Mouse (Mus musculus): ENCODE results near the gene Odf2. TPM values are rescaled to one million over a fixed set of nuclear protein-coding genes. Genes with fewer than 3 reads are reported as not detected.

The Odf2 gene
- total and polyA plus RNA-seq, 3 experiments = 35.4 to 54.6 (median 48.6) TPM

DNA sequence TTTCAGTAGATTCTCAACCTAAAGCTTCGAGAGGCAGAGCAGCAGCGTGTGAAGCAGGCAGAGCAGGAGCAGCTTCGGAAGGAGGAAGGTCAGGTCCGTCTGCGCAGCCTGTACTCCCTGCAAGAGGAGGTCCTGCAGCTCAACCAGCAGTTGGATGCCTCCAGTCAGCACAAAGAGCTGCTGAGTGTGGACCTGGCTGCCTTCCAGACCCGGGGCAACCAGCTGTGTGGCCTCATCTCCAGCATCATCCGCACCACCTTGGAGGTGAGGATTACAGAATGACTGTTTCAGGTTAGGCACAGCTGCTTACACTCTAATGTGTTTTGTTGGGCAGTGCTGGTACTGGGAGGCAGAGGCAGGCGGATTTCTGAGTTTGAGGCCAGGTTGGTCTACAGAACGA lies 51.1 kb downstream of the Odf2 start:
- no peak overlapping the region for H3K4me3 ChIP-seq (replicated peaks in 1 of 3; ENCODE audit: low read depth in 2 of 3, low read length in 2 of 3, poor library complexity in 1 of 3)
- no peak overlapping the region for H3K4me2 ChIP-seq (ENCODE audit: insufficient read depth, low read depth, poor library complexity, severe bottlenecking)
- peaks cover 57 to 80% of the 10 kb centered on the region in 2 experiments for H3K36me3 ChIP-seq (replicated peaks in 1 of 2; ENCODE audit: control insufficient read depth in 1 of 2, insufficient read depth in 1 of 2, low read length in 1 of 2)
- no peaks in the 10 kb centered on the region for H3K9me3 ChIP-seq (replicated peaks; ENCODE audit: low read length)
- H3K9ac ChIP-seq (ENCODE audit: insufficient read depth, low read depth) = no peak overlapping the region
- TF ChIP-seq SMC3 (IDR thresholded peaks at IDR 0.05; ENCODE audit: low read depth, low read length) = no peak
- no peak for TF ChIP-seq JUN (IDR thresholded peaks at IDR 0.05; ENCODE audit: insufficient read depth, low read depth, low read length)
- TF ChIP-seq ZMIZ1 (IDR thresholded peaks at IDR 0.05; ENCODE audit: low read depth, low read length) = no peak
- TF ChIP-seq JUND (conservative IDR thresholded peaks at IDR 0.05; ENCODE audit: low read depth, low read length) = no peak
- TF ChIP-seq UBTF (IDR thresholded peaks at IDR 0.05; ENCODE audit: low read depth, low read length) = no peak
- TF ChIP-seq CTCF (conservative IDR thresholded peaks at IDR 0.05 in 1 of 2, IDR thresholded peaks at IDR 0.05 in 1 of 2; ENCODE audit: low read depth in 2 of 2, low read length in 2 of 2) = no peak
- TF ChIP-seq MYC (IDR thresholded peaks at IDR 0.05; ENCODE audit: low read depth, low read length) = no peak
- TF ChIP-seq BHLHE40 (IDR thresholded peaks at IDR 0.05; ENCODE audit: low read depth, low read length) = no peak
- TF ChIP-seq USF1 (IDR thresholded peaks at IDR 0.05; ENCODE audit: low read depth, low read length) = no peak
- TF ChIP-seq NELFE (IDR thresholded peaks at IDR 0.05; ENCODE audit: low read depth, low read length) = no peak
- TF ChIP-seq SIN3A (IDR thresholded peaks at IDR 0.05; ENCODE audit: low read length) = no peak
- no peak for TF ChIP-seq MEF2A (IDR thresholded peaks at IDR 0.05; ENCODE audit: borderline replicate concordance, low read depth, low read length)
- TF ChIP-seq MXI1 (IDR thresholded peaks at IDR 0.05; ENCODE audit: low read depth, low read length) = no peak
- TF ChIP-seq CHD1 (IDR thresholded peaks at IDR 0.05; ENCODE audit: low read depth, low read length) = no peak
- no peak for TF ChIP-seq MAFK (IDR thresholded peaks at IDR 0.05; ENCODE audit: insufficient replicate concordance, low read length)
- no peak for TF ChIP-seq TCF12 (IDR thresholded peaks at IDR 0.05; ENCODE audit: low read depth, low read length)
- no peak for TF ChIP-seq ELF1 (IDR thresholded peaks at IDR 0.05; ENCODE audit: low read depth, low read length)
- peaks cover 4% of the 10 kb centered on the region; the same call in 1 of the 2 replicates for H3K79me2 ChIP-seq (replicated peaks; ENCODE audit: control insufficient read depth, extremely low read depth, insufficient read depth, poor library complexity, severe bottlenecking)
- H3K4me1 ChIP-seq (ENCODE audit: control insufficient read depth in 1 of 2, insufficient read depth in 2 of 2) = peaks cover 2 to 12% of the 10 kb centered on the region in 2 experiments; a peak in 2 of 4 replicates
- dilution Hi-C loops (cut with MboI; ENCODE audit: extremely low pct_ligation_motif_present, extremely low pct_unique_long_range_greater_than_20kb, low sequenced_read_pairs) (no loop called here), in situ Hi-C loops (cut with MboI; ENCODE audit: low pct_ligation_motif_present, low pct_unique_long_range_greater_than_20kb, low sequenced_read_pairs) (no loop called here)
- H3K27ac ChIP-seq (ENCODE audit: insufficient read depth, low read depth) = no peak overlapping the region
- no peak for DNase-seq (ENCODE audit: extremely low read depth)
- H3K27me3 ChIP-seq (replicated peaks) = no peaks in the 10 kb centered on the region

GRCm38 (mm10) chr2:29940826-29941225 lies 51.8 kb downstream of the Odf2 start:
- H3K9me3 ChIP-seq (replicated peaks; ENCODE audit: low read length) = no peaks in the 10 kb centered on the region
- peaks cover 63 to 87% of the 10 kb centered on the region in 2 experiments for H3K36me3 ChIP-seq (replicated peaks in 1 of 2; ENCODE audit: control insufficient read depth in 1 of 2, insufficient read depth in 1 of 2, low read length in 1 of 2)
- H3K4me1 ChIP-seq (ENCODE audit: control insufficient read depth in 1 of 2, insufficient read depth in 2 of 2) = peaks cover 2 to 12% of the 10 kb centered on the region in 2 experiments; a peak in 2 of 4 replicates
- H3K9ac ChIP-seq (ENCODE audit: insufficient read depth, low read depth) = no peak overlapping the region
- DNase-seq (ENCODE audit: extremely low read depth) = no peak
- H3K4me3 ChIP-seq (replicated peaks in 1 of 3; ENCODE audit: low read depth in 2 of 3, low read length in 2 of 3, poor library complexity in 1 of 3) = no peak overlapping the region
- in situ Hi-C loops (cut with MboI; ENCODE audit: low pct_ligation_motif_present, low pct_unique_long_range_greater_than_20kb, low sequenced_read_pairs) = no loop called here
- H3K27ac ChIP-seq (ENCODE audit: insufficient read depth, low read depth) = no peak overlapping the region
- peaks cover 3% of the 10 kb centered on the region; the same call in 1 of the 2 replicates for H3K79me2 ChIP-seq (replicated peaks; ENCODE audit: control insufficient read depth, extremely low read depth, insufficient read depth, poor library complexity, severe bottlenecking)
- no peaks in the 10 kb centered on the region for H3K27me3 ChIP-seq (replicated peaks)
- TF ChIP-seq MEF2A (IDR thresholded peaks at IDR 0.05; ENCODE audit: borderline replicate concordance, low read depth, low read length) (no peak), NRF1 (IDR thresholded peaks at IDR 0.05; ENCODE audit: low read depth, low read length) (no peak)
- dilution Hi-C loops (cut with MboI; ENCODE audit: extremely low pct_ligation_motif_present, extremely low pct_unique_long_range_greater_than_20kb, low sequenced_read_pairs) = no loop called here
- no peak overlapping the region for H3K4me2 ChIP-seq (ENCODE audit: insufficient read depth, low read depth, poor library complexity, severe bottlenecking)

All from CH12.LX (cell line).